Mouse (Mus musculus) left cerebral cortex, postnatal 4 days (tissue): ENCODE data around the gene Olfr667. TPM values are rescaled to one million over a fixed set of nuclear protein-coding genes. Genes with fewer than 3 reads are reported as not detected.
"Not testable (repeated sequence)": the region's sequence is repeated elsewhere in the genome, so short reads cannot be mapped to it uniquely, and the experiment has no call there.

ENCODE experiments used
- DNase-seq: peaks from one replicate; pipeline ENCODE4 v3.0.0-alpha.2; 2022
- intact Hi-C: fragments of 180-260 bp; cut with DNase I; formaldehyde crosslinking; loops from one replicate; pipeline ENCODE4 v1.15.1; 2025
- total RNA-seq, 2 experiments: library from RNA; stranded (reverse); gene quantifications; 2 replicates each; pipeline ENCODE4 v1.2.3; 2021

Olfr667 gene
- total RNA-seq: not detected

DNA sequence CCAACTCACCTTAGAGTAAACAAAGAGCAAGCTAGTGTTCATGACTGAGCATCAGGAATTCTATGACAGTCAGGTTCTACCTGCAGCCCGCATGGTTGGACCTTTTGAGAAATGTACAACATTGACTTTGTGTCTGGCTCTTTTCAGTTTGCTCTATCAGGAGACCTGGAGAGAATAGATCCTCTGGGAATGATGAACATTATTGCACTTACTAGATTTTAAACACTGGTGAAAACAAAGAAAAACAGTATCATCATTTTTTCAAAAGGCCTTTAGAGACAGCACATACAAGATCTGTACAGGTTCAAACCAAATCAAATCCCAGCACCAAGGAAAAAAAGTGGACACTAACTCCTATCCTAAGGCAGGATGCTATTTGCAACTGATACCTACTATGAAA lies at the start of gene Olfr667:
Gene Olfr667, minus strand, starts transcription at position 101 of the 400 bp plus-strand sequence.
- DNase-seq: no peak
- intact Hi-C loops: no loop called here

DNA sequence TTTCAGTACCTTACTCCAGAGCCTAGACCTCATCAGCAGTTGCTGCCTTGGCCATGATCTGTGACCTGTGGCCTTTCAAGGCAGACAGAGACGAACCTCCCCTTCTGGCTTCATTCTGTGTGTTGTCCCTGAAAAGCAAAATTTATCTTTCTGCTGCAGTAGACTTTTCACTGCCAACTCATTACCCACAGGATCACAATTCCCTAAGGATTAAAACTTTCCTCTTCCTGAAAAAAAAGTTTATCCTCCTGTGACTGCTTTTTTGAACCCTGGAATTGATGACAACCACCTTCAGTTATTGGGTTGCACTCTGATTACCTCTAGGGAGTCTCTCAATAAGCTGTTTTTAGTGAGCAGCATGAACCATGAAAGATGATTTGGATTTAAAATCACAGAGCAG lies 41.2 kb upstream of the Olfr667 start, which contains the start of gene Olfr670:
Gene Olfr670, minus strand, starts transcription at position 101 of the 400 bp plus-strand sequence.
- DNase-seq: no peak
- intact Hi-C loops: no loop called here

DNA sequence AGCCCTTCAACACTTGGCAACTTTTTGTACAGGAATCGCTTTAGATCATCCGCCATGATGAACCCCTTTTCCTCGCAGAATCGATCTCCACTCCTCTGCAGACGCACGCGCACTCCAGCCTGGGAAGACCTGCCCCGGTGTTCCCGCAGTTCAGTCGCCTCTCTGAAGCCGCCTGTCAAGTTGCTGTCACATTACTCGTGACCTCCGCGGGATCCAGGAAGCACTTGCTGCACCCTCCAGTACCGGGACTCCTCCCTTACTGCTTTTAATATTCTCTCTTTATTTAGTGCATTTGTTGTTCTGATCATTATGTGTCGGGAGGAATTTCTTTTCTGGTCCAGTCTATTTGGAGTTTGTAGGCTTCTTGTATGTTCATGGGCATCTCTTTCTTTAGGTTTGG lies 29.0 kb upstream of the Olfr667 start:
- DNase-seq, intact Hi-C loops: not testable (repeated sequence)

DNA sequence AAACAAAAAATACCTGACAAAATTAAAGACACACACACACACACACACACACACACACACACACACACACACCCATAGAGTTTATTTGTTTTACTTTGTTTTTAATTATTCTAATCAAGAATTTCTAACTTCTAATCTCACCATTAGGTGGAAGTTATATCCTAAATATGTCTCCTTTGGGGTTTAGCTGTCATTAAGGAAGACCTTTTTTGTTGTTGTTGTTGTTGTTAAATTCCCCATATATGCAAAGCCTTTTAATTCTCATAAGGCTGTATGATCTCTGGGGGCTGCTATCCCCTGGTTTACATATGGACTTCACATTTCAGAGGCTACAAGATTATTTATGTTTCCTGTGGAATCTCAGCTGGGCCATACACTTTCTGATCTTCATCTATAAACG lies 12.7 kb upstream of the Olfr667 start, which contains the start of gene Olfr669:
Gene Olfr669, plus strand, starts transcription at position 301 of the 400 bp plus-strand sequence.
- DNase-seq: no peak
- intact Hi-C loops: no loop called here

DNA sequence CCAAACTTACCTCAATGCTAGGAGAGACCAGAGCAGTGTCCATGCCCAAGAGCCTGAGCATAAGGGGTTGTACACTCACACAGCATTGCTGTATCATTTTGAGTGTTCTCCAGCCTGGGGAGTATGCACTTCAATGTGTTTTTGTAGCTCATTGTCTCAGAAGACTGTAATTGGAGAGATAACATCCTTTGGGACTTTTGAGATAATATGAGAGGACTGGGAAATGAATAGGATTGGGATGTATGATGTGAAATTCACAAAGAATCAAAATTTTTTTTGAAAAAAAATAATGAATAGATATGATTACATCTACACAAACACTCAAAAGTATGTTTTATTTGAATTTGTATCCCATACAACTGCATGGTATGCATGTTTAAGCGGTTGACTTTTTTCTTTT lies 6.7 kb upstream of the Olfr667 start, which contains the start of gene Olfr668:
Gene Olfr668, minus strand, starts transcription at position 101 of the 400 bp plus-strand sequence.
- intact Hi-C loops: no loop called here
- no peak for DNase-seq

DNA sequence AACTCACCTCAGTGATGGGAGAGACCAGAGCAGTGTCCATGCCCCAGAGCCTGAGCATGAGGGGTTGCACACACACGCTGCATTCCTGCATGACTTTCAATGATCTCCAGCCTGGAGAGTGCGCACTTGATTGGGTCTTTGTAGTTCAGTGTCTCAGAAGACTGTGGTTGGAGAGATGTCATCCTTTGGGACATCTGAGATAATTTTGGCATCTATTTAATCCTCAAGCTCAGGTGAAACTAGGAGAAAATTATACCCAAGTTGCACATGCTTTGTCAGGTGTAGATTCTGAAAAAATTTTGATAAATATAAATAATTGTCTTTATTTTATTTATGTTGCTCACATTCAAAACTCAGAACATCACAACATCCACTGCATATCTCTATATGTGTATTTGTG lies 25.4 kb downstream of the Olfr667 start, which contains the start of gene Olfr666:
Gene Olfr666, minus strand, starts transcription at position 101 of the 400 bp plus-strand sequence.
- no peak for DNase-seq
- intact Hi-C loops: no loop called here

DNA sequence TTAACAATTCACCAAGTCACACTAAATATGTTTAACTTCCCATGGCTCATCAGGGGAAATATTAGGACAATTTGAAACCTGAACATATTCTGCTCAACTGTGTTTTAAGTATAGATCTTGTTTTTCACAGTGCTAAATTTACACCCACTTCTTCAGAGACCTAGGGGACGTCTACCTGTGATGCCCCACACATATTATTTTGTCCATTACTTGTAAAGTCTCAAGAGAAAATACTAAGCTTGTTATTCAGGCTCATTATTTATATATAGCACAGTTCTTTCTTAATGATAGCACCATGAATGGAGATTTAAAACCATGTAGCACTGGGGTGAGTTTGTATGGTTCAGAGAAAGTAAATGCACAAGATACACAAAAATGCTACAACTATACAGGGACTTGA lies 43.6 kb downstream of the Olfr667 start, which contains the start of gene Olfr665:
Gene Olfr665, plus strand, starts transcription at position 301 of the 400 bp plus-strand sequence.
- intact Hi-C loops: no loop called here
- DNase-seq: no peak

Other genes with a start within 250 kb of the Olfr667 start
- not detected for gene Olfr661, start 235.0 kb downstream of the Olfr667 start, total RNA-seq
- gene Usp17le, start 144.0 kb downstream of the Olfr667 start, total RNA-seq: not detected
- not detected for gene Usp17lb, start 78.9 kb downstream of the Olfr667 start, total RNA-seq
- not detected for gene Usp17la, start 64.5 kb downstream of the Olfr667 start, total RNA-seq
- not detected for gene Olfr665, start 43.5 kb downstream of the Olfr667 start, total RNA-seq
- gene Olfr666, start 25.5 kb downstream of the Olfr667 start, total RNA-seq: not detected
- not detected for gene Olfr668, start 6.6 kb upstream of the Olfr667 start, total RNA-seq
- not detected for gene Olfr669, start 12.8 kb upstream of the Olfr667 start, total RNA-seq
- not detected for gene Olfr670, start 41.1 kb upstream of the Olfr667 start, total RNA-seq
- gene Olfr671, start 57.6 kb upstream of the Olfr667 start, total RNA-seq: not detected
- not detected for gene Olfr672, start 80.5 kb upstream of the Olfr667 start, total RNA-seq
- not detected for gene Olfr675, start 107.0 kb upstream of the Olfr667 start, total RNA-seq
- gene Olfr676, start 111.2 kb upstream of the Olfr667 start, total RNA-seq: not detected
- not detected for gene Olfr677, start 129.9 kb upstream of the Olfr667 start, total RNA-seq
- gene Olfr678, start 143.0 kb upstream of the Olfr667 start, total RNA-seq: not detected
- not detected for gene Olfr679, start 159.7 kb upstream of the Olfr667 start, total RNA-seq
- gene Olfr680-ps1, start 171.3 kb upstream of the Olfr667 start, total RNA-seq: not detected
- gene Olfr681, start 195.4 kb upstream of the Olfr667 start, total RNA-seq: not detected
- gene Olfr683, start 225.5 kb upstream of the Olfr667 start, total RNA-seq: not detected
- gene Olfr684, start 242.2 kb upstream of the Olfr667 start, total RNA-seq: not detected